Mouse (Mus musculus) MEL (cell line): Measurements from ENCODE around the gene Hnrnpu. TPM values are rescaled to one million over a fixed set of nuclear protein-coding genes. Genes with fewer than 3 reads are reported as not detected.
A peak's percentile ranks its signal among the peaks of the same experiment; 100 is the strongest.
"Not testable (repeated sequence)": the region's sequence is repeated elsewhere in the genome, so short reads cannot be mapped to it uniquely, and the experiment has no call there.

Source experiments
- DNase-seq: peaks from one replicate; pipeline ENCODE4 v3.0.0; 2011; ENCODE audit warnings: low read depth, low spot score
- H3K27ac ChIP-seq: 2 replicates; pipeline ENCODE4 v1.5.1; 2012; ENCODE audit warnings: low read depth, mild to moderate bottlenecking, control low read depth, low read length, moderate library complexity; ENCODE audit not compliant: control insufficient read depth
- H3K27me3 ChIP-seq, 2 experiments: fragments of 150-350 bp in 1 of 2; sonication (generic) in 1 of 2; 2 replicates each; pipeline ENCODE4 v1.6.1; 2012; ENCODE audit warnings: low read length in 2 of 2, mild to moderate bottlenecking in 2 of 2, improper control_type of control experiment in 1 of 2, moderate library complexity in 1 of 2; ENCODE audit not compliant: insufficient read depth in 2 of 2, control insufficient read depth in 1 of 2
- H3K36me3 ChIP-seq, 2 experiments: 2 replicates each; pipeline ENCODE4 v1.6.1; 2012 to 2014; ENCODE audit warnings: low read length in 2 of 2, improper control_type of control experiment in 1 of 2, inconsistent platforms in 1 of 2, mild to moderate bottlenecking in 1 of 2; ENCODE audit not compliant: insufficient read depth in 2 of 2, control insufficient read depth in 1 of 2
- H3K4me1 ChIP-seq, 2 experiments: fragments of 150-350 bp in 1 of 2; sonication (generic) in 1 of 2; 2 replicates each; pipeline ENCODE4 v1.6.1; 2012; ENCODE audit warnings: low read length in 2 of 2, improper control_type of control experiment in 1 of 2, mild to moderate bottlenecking in 1 of 2; ENCODE audit not compliant: insufficient read depth in 2 of 2, control insufficient read depth in 1 of 2
- H3K4me3 ChIP-seq, 2 experiments: fragments of 150-350 bp in 1 of 2; sonication (generic) in 1 of 2; 2 replicates each; pipeline ENCODE4 v1.5.1; 2012; ENCODE audit warnings: low read depth in 2 of 2, low read length in 2 of 2, mild to moderate bottlenecking in 2 of 2, moderate library complexity in 2 of 2, control low read depth in 1 of 2, improper control_type of control experiment in 1 of 2; ENCODE audit not compliant: control insufficient read depth in 1 of 2, insufficient read depth in 1 of 2
- H3K79me2 ChIP-seq: 2 replicates; pipeline ENCODE4 v1.6.1; 2012; ENCODE audit warnings: mild to moderate bottlenecking, low read length, moderate library complexity; ENCODE audit not compliant: control insufficient read depth, poor library complexity, insufficient read depth
- H3K9ac ChIP-seq: 2 replicates; pipeline ENCODE4 v1.6.1; 2012; ENCODE audit warnings: low read depth, mild to moderate bottlenecking, control low read depth, low read length, moderate library complexity; ENCODE audit not compliant: control insufficient read depth, poor library complexity, severe bottlenecking
- H3K9me3 ChIP-seq: fragments of 150-350 bp; sonication (generic); replicated peaks from 2 replicates; pipeline ENCODE4 v1.6.1; 2012; ENCODE audit warnings: mild to moderate bottlenecking, low read length, improper control_type of control experiment, moderate library complexity; ENCODE audit not compliant: insufficient read depth
- CTCF ChIP-seq, 3 experiments: IDR thresholded peaks in 2 of 3; conservative IDR thresholded peaks in 1 of 3; 2 replicates each; pipeline ENCODE4 v1.5.1; 2011 to 2012; ENCODE audit warnings: low read length in 3 of 3, low read depth in 2 of 3, mild to moderate bottlenecking in 2 of 3, improper control_type of control experiment in 1 of 3, inconsistent platforms in 1 of 3, mixed read lengths in 1 of 3, moderate library complexity in 1 of 3; ENCODE audit not compliant: control insufficient read depth in 1 of 3, insufficient read depth in 1 of 3, poor library complexity in 1 of 3, severe bottlenecking in 1 of 3
- ELF1 ChIP-seq: IDR thresholded peaks from 2 replicates; pipeline ENCODE4 v1.6.1; 2014; ENCODE audit warnings: low read depth, mild to moderate bottlenecking, inconsistent platforms, low read length, improper control_type of control experiment, moderate library complexity
- EP300 ChIP-seq, 2 experiments: IDR thresholded peaks; 2 replicates each; pipeline ENCODE4 v1.6.1; 2011; ENCODE audit warnings: improper control_type of control experiment in 2 of 2, low read length in 2 of 2, low read depth in 1 of 2, mild to moderate bottlenecking in 1 of 2
- ETS1 ChIP-seq: IDR thresholded peaks from 2 replicates; pipeline ENCODE4 v1.6.1; 2012; ENCODE audit warnings: low read depth, mild to moderate bottlenecking, inconsistent platforms, low read length, improper control_type of control experiment, moderate library complexity
- MYB ChIP-seq: IDR thresholded peaks from 2 replicates; pipeline ENCODE4 v1.6.1; 2011; ENCODE audit warnings: mild to moderate bottlenecking, low read depth, low read length, improper control_type of control experiment
- POLR2A ChIP-seq, 2 experiments: IDR thresholded peaks; 2 replicates each; pipeline ENCODE4 v1.6.1; 2011 to 2012; ENCODE audit warnings: low read length in 2 of 2, mild to moderate bottlenecking in 2 of 2, control low read depth in 1 of 2, improper control_type of control experiment in 1 of 2, low read depth in 1 of 2, moderate library complexity in 1 of 2; ENCODE audit not compliant: control insufficient read depth in 1 of 2, insufficient read depth in 1 of 2, poor library complexity in 1 of 2
- RAD21 ChIP-seq: IDR thresholded peaks from 2 replicates; pipeline ENCODE4 v1.6.1; 2011; ENCODE audit warnings: mild to moderate bottlenecking, low read depth, low read length, improper control_type of control experiment
- SIN3A ChIP-seq: IDR thresholded peaks from 2 replicates; pipeline ENCODE4 v1.6.1; 2012; ENCODE audit warnings: low read length, improper control_type of control experiment, inconsistent platforms
- SMC3 ChIP-seq: IDR thresholded peaks from 2 replicates; pipeline ENCODE4 v1.6.1; 2011; ENCODE audit warnings: low read depth, low read length, improper control_type of control experiment
- TCF12 ChIP-seq: IDR thresholded peaks from 2 replicates; pipeline ENCODE4 v1.6.1; 2014; ENCODE audit warnings: low read depth, mild to moderate bottlenecking, inconsistent platforms, low read length, improper control_type of control experiment, moderate library complexity
- ZC3H11A ChIP-seq: IDR thresholded peaks from 2 replicates; pipeline ENCODE4 v1.6.1; 2012; ENCODE audit warnings: low read depth, mild to moderate bottlenecking, inconsistent platforms, low read length, improper control_type of control experiment
- ZNF384 ChIP-seq: IDR thresholded peaks from 2 replicates; pipeline ENCODE4 v1.6.1; 2012; ENCODE audit warnings: low read depth, mild to moderate bottlenecking, inconsistent platforms, low read length, improper control_type of control experiment
- polyA plus RNA-seq, 2 experiments: library from polyadenylated mRNA; stranded (reverse) in 1 of 2; unstranded in 1 of 2; fragments of >175 nt in 1 of 2; fragments of >200 nt in 1 of 2; gene quantifications; 2 replicates each; pipeline versions ENCODE4 v1.2.1 to v1.2.4; 2012; ENCODE audit warnings: low replicate concordance in 2 of 2, low read depth in 1 of 2; ENCODE audit not compliant: insufficient read length in 2 of 2, insufficient read depth in 1 of 2, missing spikeins in 1 of 2
- total RNA-seq: library from RNA; depleted of rRNA; stranded (reverse); fragments of 300-350 nt; gene quantifications from 2 replicates; pipeline ENCODE4 v1.2.3, GENCODE M21; 2012

Hnrnpu gene
- total and polyA plus RNA-seq, 3 experiments = 373 to 2,754 (median 789) TPM

DNA sequence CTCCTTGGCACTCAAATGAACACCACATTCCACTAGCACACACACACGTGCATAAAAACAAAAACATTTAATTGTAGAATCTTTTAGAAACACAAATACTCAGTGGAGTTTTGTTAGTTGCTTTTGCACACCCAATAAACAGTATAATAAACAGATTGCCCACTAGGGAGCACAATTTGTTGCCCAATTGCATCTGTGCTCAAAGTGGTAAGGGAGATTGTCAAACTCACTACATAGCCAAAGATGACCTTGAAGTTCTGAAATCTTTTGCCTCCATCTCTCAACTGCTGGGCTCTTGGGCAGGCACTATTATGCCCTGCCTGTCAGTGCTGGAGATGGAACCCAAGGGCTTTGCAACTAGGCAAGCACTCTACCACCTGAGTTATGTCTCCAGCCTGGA is 27.5 kb downstream of the Hnrnpu start:
- Histone ChIP-seq H3K27ac (no peak overlapping the region), H3K9me3 (no peaks in the 10 kb centered on the region), H3K4me1 (peaks cover 0 to 3% of the 10 kb centered on the region in 2 experiments; a peak in 2 of 4 replicates), H3K27me3 (no peaks in the 10 kb centered on the region), H3K79me2 (no peaks in the 10 kb centered on the region), H3K36me3 (peaks cover 0 to 7% of the 10 kb centered on the region in 2 experiments; a peak in 2 of 4 replicates), H3K4me3 (no peak overlapping the region), H3K9ac (no peak overlapping the region)
- TF ChIP-seq RAD21 (peak; percentile 29), CTCF (IDR thresholded peaks at IDR 0.05 in 2 of 3, conservative IDR thresholded peaks at IDR 0.05 in 1 of 3; ENCODE audit: control insufficient read depth in 1 of 3, insufficient read depth in 1 of 3, low read depth in 2 of 3, low read length in 3 of 3, poor library complexity in 1 of 3, severe bottlenecking in 1 of 3) (peak in 1 of 3 experiments; percentile 37; a peak in 2 of 6 replicates), TCF12 (no peak), POLR2A (IDR thresholded peaks at IDR 0.05; ENCODE audit: control insufficient read depth in 1 of 2, insufficient read depth in 1 of 2, low read depth in 1 of 2, low read length in 2 of 2, poor library complexity in 1 of 2) (no peak), ZC3H11A (peak; percentile 35), SMC3 (peak; percentile 38)
- DNase-seq = no peak

DNA sequence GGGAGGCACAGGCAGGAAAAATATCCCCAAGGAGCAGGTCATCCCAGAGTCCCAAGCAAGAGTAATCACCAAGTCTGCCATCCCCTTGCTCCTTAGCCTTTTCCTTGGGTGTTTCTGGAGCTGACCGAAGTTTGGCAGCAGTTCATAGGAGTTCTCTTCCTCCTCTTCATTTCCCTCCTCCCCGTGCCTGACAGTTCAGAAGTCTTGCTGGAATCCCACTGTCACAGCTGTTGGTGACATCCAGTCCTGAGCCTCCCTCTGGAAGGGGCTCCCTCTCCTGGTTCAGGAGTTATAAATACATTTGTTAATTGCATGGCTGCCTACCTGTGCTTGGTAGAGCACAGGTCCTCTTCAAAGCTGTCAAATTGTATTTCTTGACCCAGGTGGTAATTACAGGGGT is 28.1 kb downstream of the Hnrnpu start:
- Histone ChIP-seq H3K79me2 (no peaks in the 10 kb centered on the region), H3K4me1 (peaks cover 0 to 3% of the 10 kb centered on the region in 2 experiments; a peak in 2 of 4 replicates), H3K36me3 (peaks cover 0 to 7% of the 10 kb centered on the region in 2 experiments; a peak in 2 of 4 replicates), H3K9me3 (no peaks in the 10 kb centered on the region), H3K27ac (no peak overlapping the region), H3K4me3 (no peak overlapping the region), H3K27me3 (no peaks in the 10 kb centered on the region), H3K9ac (no peak overlapping the region)
- TF ChIP-seq POLR2A (IDR thresholded peaks at IDR 0.05; ENCODE audit: control insufficient read depth in 1 of 2, insufficient read depth in 1 of 2, low read depth in 1 of 2, low read length in 2 of 2, poor library complexity in 1 of 2) (no peak), ETS1 (no peak)
- DNase-seq = no peak

DNA sequence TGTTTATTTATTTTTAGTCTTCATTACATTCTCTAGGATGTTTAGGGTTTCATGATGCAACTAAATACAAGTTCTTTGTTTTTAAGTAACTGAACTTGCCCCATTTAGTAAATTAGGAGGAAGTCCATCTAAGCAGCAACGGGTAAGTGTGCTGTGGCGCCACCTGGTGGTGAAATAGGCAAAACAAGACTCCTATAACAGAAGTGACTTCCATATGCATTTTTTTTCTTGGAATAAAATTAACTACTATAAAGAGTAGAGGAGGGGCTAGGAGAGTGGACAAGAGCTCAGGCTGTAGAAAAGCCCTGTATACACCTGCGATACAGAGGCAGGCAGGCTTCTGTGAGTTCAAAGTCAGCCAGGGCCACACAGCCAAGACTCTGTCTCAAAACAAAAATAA is 34.2 kb downstream of the Hnrnpu start:
- Histone ChIP-seq H3K9ac (no peak overlapping the region), H3K27ac (no peak overlapping the region), H3K27me3 (no peaks in the 10 kb centered on the region), H3K4me1 (no peaks in the 10 kb centered on the region), H3K4me3 (no peak overlapping the region), H3K79me2 (no peaks in the 10 kb centered on the region), H3K36me3 (no peaks in the 10 kb centered on the region), H3K9me3 (no peaks in the 10 kb centered on the region)
- DNase-seq = peak; percentile 88
- TF ChIP-seq RAD21 (peak; percentile 81), ZNF384 (peak; percentile 64; the same call in 1 of the 2 replicates), MYB (no peak), SIN3A (0 out of 2 replicates have a peak, but pooled peaks have one; percentile 34), SMC3 (peak; percentile 98), CTCF (IDR thresholded peaks at IDR 0.05 in 2 of 3, conservative IDR thresholded peaks at IDR 0.05 in 1 of 3; ENCODE audit: control insufficient read depth in 1 of 3, insufficient read depth in 1 of 3, low read depth in 2 of 3, low read length in 3 of 3, poor library complexity in 1 of 3, severe bottlenecking in 1 of 3) (peak; percentile 78 to 92 (median 85)), ELF1 (peak; percentile 32; the same call in 1 of the 2 replicates), ZC3H11A (peak; percentile 88), EP300 (IDR thresholded peaks at IDR 0.05; ENCODE audit: low read depth in 1 of 2, low read length in 2 of 2) (no peak)

DNA sequence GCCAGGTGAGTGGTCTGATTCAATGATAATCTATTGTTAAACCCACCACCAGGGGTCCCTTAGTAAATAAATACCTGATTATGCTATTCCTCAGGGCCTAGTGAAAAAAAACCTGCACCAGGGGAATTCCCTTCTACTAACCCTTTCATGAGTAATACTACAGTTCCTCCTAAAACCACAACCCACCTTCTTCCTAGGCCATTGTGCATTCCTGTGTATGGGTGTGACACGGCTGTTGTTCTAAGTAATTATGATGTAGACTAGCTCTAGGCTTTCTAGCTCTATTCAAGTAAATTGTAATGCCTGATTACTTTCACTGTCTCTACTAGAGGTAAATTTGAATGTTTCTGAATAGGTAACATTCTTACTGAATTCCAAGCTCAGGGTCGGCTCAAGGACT is 36.3 kb downstream of the Hnrnpu start:
- not testable (repeated sequence) for H3K4me3 ChIP-seq, DNase-seq, H3K36me3 ChIP-seq, H3K79me2 ChIP-seq, H3K27ac ChIP-seq, H3K4me1 ChIP-seq, H3K27me3 ChIP-seq, H3K9me3 ChIP-seq, H3K9ac ChIP-seq
